Mouse (Mus musculus): ENCODE data around the gene Cntrob. TPM values are rescaled to one million over a fixed set of nuclear protein-coding genes. Genes with fewer than 3 reads are reported as not detected.

Cntrob gene
- polyA plus RNA-seq, 1 experiment from 2014 or later, result 32.1 TPM

GRCm38 (mm10) chr11:69332713-69333253 is 9.2 kb upstream of the Cntrob start:
- WGBS, result 37% methylated on average over 8 of the region's 8 CpGs
- no peak for ATAC-seq (replicated peaks; ENCODE audit: low FRiP score)
- no peak for DNase-seq (ENCODE audit: low spot score)
- no peaks in the 10 kb centered on the region for H3K9me3 ChIP-seq (ENCODE audit: control insufficient read depth, low read length)
- peaks cover 11% of the 10 kb centered on the region; the same call in 1 of the 2 replicates for H3K4me1 ChIP-seq (replicated peaks; ENCODE audit: control insufficient read depth, insufficient read depth, low read length)
- no peaks in the 10 kb centered on the region for H3K36me3 ChIP-seq (ENCODE audit: control insufficient read depth, insufficient read depth, low read length)
- 0 out of 2 replicates have a peak, but pooled peaks cover 3% of the 10 kb centered on the region for H3K27me3 ChIP-seq (ENCODE audit: control insufficient read depth, insufficient read depth, low read length)
- H3K9ac ChIP-seq (ENCODE audit: low read length), result peak overlapping the region; percentile 67
- H3K4me3 ChIP-seq (ENCODE audit: low read depth, low read length), result no peak overlapping the region; the same call in 1 of the 2 replicates
- H3K4me2 ChIP-seq (ENCODE audit: low read depth, low read length, severe bottlenecking), result peak overlapping the region; percentile 73; the same call in 1 of the 2 replicates
- H3K27ac ChIP-seq (ENCODE audit: low read depth, low read length), result no peak overlapping the region; the same call in 1 of the 2 replicates

GRCm38 (mm10) chr11:69331929-69332405 is 8.4 kb upstream of the Cntrob start:
- Histone ChIP-seq H3K36me3 (ENCODE audit: control insufficient read depth, insufficient read depth, low read length) (no peaks in the 10 kb centered on the region), H3K27me3 (ENCODE audit: control insufficient read depth, insufficient read depth, low read length) (peaks cover 8% of the 10 kb centered on the region; the same call in 1 of the 2 replicates), H3K4me2 (ENCODE audit: low read depth, low read length, severe bottlenecking) (peak overlapping the region; percentile 73), H3K9me3 (ENCODE audit: control insufficient read depth, low read length) (no peaks in the 10 kb centered on the region), H3K9ac (ENCODE audit: low read length) (peak overlapping the region; percentile 67), H3K4me1 (replicated peaks; ENCODE audit: control insufficient read depth, insufficient read depth, low read length) (peaks cover 11% of the 10 kb centered on the region; the same call in 1 of the 2 replicates), H3K4me3 (ENCODE audit: low read depth, low read length) (peak overlapping the region; percentile 42), H3K27ac (ENCODE audit: low read depth, low read length) (peak overlapping the region; percentile 4; the same call in 1 of the 2 replicates)
- DNase-seq (ENCODE audit: low spot score), result peak; percentile 88
- ATAC-seq (replicated peaks; ENCODE audit: low FRiP score), result peak; percentile 46; the same call in 1 of the 2 replicates
- under 1% methylated on average over 24 of the region's 24 CpGs for WGBS

- Histone ChIP-seq H3K27me3 (ENCODE audit: control insufficient read depth, insufficient read depth, low read length) (peaks cover 13% of the 10 kb centered on the region; the same call in 1 of the 2 replicates), H3K4me2 (ENCODE audit: low read depth, low read length, severe bottlenecking) (no peak overlapping the region; the same call in 1 of the 2 replicates), H3K4me1 (replicated peaks; ENCODE audit: control insufficient read depth, insufficient read depth, low read length) (peaks cover 16% of the 10 kb centered on the region), H3K4me3 (ENCODE audit: low read depth, low read length) (no peak overlapping the region), H3K27ac (ENCODE audit: low read depth, low read length) (no peak overlapping the region), H3K36me3 (ENCODE audit: control insufficient read depth, insufficient read depth, low read length) (no peaks in the 10 kb centered on the region), H3K9me3 (ENCODE audit: control insufficient read depth, low read length) (no peaks in the 10 kb centered on the region), H3K9ac (ENCODE audit: low read length) (no peak overlapping the region; the same call in 1 of the 2 replicates)
- ATAC-seq (replicated peaks; ENCODE audit: low FRiP score) (no peak), DNase-seq (ENCODE audit: low spot score) (no peak)
- WGBS, result 85% methylated on average over 6 of the region's 6 CpGs
Observed at GRCm38 (mm10) chr11:69331152-69331551, 7.6 kb upstream of the Cntrob start.

- H3K9ac ChIP-seq (ENCODE audit: low read length), result no peak overlapping the region
- WGBS, result 94% methylated on average over 6 of the region's 6 CpGs
- ATAC-seq (replicated peaks; ENCODE audit: low FRiP score) (no peak), DNase-seq (ENCODE audit: low spot score) (no peak)
- no peaks in the 10 kb centered on the region for H3K9me3 ChIP-seq (ENCODE audit: control insufficient read depth, low read length)
- no peaks in the 10 kb centered on the region for H3K36me3 ChIP-seq (ENCODE audit: control insufficient read depth, insufficient read depth, low read length)
- H3K4me3 ChIP-seq (ENCODE audit: low read depth, low read length), result no peak overlapping the region
- peaks cover 13% of the 10 kb centered on the region; the same call in 1 of the 2 replicates for H3K27me3 ChIP-seq (ENCODE audit: control insufficient read depth, insufficient read depth, low read length)
- H3K4me1 ChIP-seq (replicated peaks; ENCODE audit: control insufficient read depth, insufficient read depth, low read length), result peaks cover 21% of the 10 kb centered on the region
- H3K27ac ChIP-seq (ENCODE audit: low read depth, low read length), result no peak overlapping the region
- no peak overlapping the region for H3K4me2 ChIP-seq (ENCODE audit: low read depth, low read length, severe bottlenecking)
Observed at GRCm38 (mm10) chr11:69328517-69328916, 4.9 kb upstream of the Cntrob start.

GRCm38 (mm10) chr11:69327648-69328047 is 4.1 kb upstream of the Cntrob start:
- Histone ChIP-seq H3K4me2 (ENCODE audit: low read depth, low read length, severe bottlenecking) (no peak overlapping the region), H3K27me3 (ENCODE audit: control insufficient read depth, insufficient read depth, low read length) (peaks cover 13% of the 10 kb centered on the region; the same call in 1 of the 2 replicates), H3K9ac (ENCODE audit: low read length) (no peak overlapping the region), H3K27ac (ENCODE audit: low read depth, low read length) (no peak overlapping the region), H3K9me3 (ENCODE audit: control insufficient read depth, low read length) (no peaks in the 10 kb centered on the region), H3K36me3 (ENCODE audit: control insufficient read depth, insufficient read depth, low read length) (no peaks in the 10 kb centered on the region), H3K4me1 (replicated peaks; ENCODE audit: control insufficient read depth, insufficient read depth, low read length) (peaks cover 19% of the 10 kb centered on the region), H3K4me3 (ENCODE audit: low read depth, low read length) (no peak overlapping the region)
- 50% methylated on average over 6 of the region's 6 CpGs for WGBS
- no peak for ATAC-seq (replicated peaks; ENCODE audit: low FRiP score)
- DNase-seq (ENCODE audit: low spot score), result no peak

- DNase-seq (ENCODE audit: low spot score) (no peak), ATAC-seq (replicated peaks; ENCODE audit: low FRiP score) (no peak)
- Histone ChIP-seq H3K4me3 (ENCODE audit: low read depth, low read length) (peak overlapping the region; percentile 50), H3K9ac (ENCODE audit: low read length) (no peak overlapping the region; the same call in 1 of the 2 replicates), H3K4me2 (ENCODE audit: low read depth, low read length, severe bottlenecking) (peak overlapping the region; percentile 82; the same call in 1 of the 2 replicates), H3K27me3 (ENCODE audit: control insufficient read depth, insufficient read depth, low read length) (peaks cover 13% of the 10 kb centered on the region; the same call in 1 of the 2 replicates), H3K4me1 (replicated peaks; ENCODE audit: control insufficient read depth, insufficient read depth, low read length) (peaks cover 21% of the 10 kb centered on the region), H3K9me3 (ENCODE audit: control insufficient read depth, low read length) (no peaks in the 10 kb centered on the region), H3K36me3 (ENCODE audit: control insufficient read depth, insufficient read depth, low read length) (no peaks in the 10 kb centered on the region), H3K27ac (ENCODE audit: low read depth, low read length) (no peak overlapping the region)
- 9% methylated on average over 9 of the region's 9 CpGs for WGBS
Observed at GRCm38 (mm10) chr11:69327157-69327442, 3.5 kb upstream of the Cntrob start.

GRCm38 (mm10) chr11:69326408-69327156 is 3.0 kb upstream of the Cntrob start:
- WGBS, result under 1% methylated on average over 45 of the region's 45 CpGs
- Histone ChIP-seq H3K27me3 (ENCODE audit: control insufficient read depth, insufficient read depth, low read length) (peaks cover 13% of the 10 kb centered on the region; the same call in 1 of the 2 replicates), H3K4me2 (ENCODE audit: low read depth, low read length, severe bottlenecking) (peak overlapping the region; percentile 82), H3K9me3 (ENCODE audit: control insufficient read depth, low read length) (no peaks in the 10 kb centered on the region), H3K27ac (ENCODE audit: low read depth, low read length) (no peak overlapping the region), H3K4me3 (ENCODE audit: low read depth, low read length) (peak overlapping the region; percentile 50), H3K36me3 (ENCODE audit: control insufficient read depth, insufficient read depth, low read length) (no peaks in the 10 kb centered on the region), H3K4me1 (replicated peaks; ENCODE audit: control insufficient read depth, insufficient read depth, low read length) (peaks cover 21% of the 10 kb centered on the region), H3K9ac (ENCODE audit: low read length) (peak overlapping the region; percentile 63)
- ATAC-seq (replicated peaks; ENCODE audit: low FRiP score), result peak; percentile 15; the same call in 1 of the 2 replicates
- DNase-seq (ENCODE audit: low spot score), result no peak

- WGBS, result 10% methylated on average over 26 of the region's 26 CpGs
- peak; percentile 88 for DNase-seq (ENCODE audit: low spot score)
- no peaks in the 10 kb centered on the region for H3K9me3 ChIP-seq (ENCODE audit: control insufficient read depth, low read length)
- H3K9ac ChIP-seq (ENCODE audit: low read length), result peak within 1 kb of the TSS; percentile 63
- H3K36me3 ChIP-seq (ENCODE audit: control insufficient read depth, insufficient read depth, low read length), result no peaks in the 10 kb centered on the region
- peaks cover 13% of the 10 kb centered on the region; the same call in 1 of the 2 replicates for H3K27me3 ChIP-seq (ENCODE audit: control insufficient read depth, insufficient read depth, low read length)
- no peak within 1 kb of the TSS for H3K27ac ChIP-seq (ENCODE audit: low read depth, low read length)
- H3K4me3 ChIP-seq (ENCODE audit: low read depth, low read length), result peak within 1 kb of the TSS; percentile 50
- peak within 1 kb of the TSS; percentile 82 for H3K4me2 ChIP-seq (ENCODE audit: low read depth, low read length, severe bottlenecking)
- peak; percentile 68 for ATAC-seq (replicated peaks; ENCODE audit: low FRiP score)
- H3K4me1 ChIP-seq (replicated peaks; ENCODE audit: control insufficient read depth, insufficient read depth, low read length), result peaks cover 18% of the 10 kb centered on the region
Observed at GRCm38 (mm10) chr11:69325628-69326407, 2.2 kb upstream of the Cntrob start, which contains the start of gene Kcnab3. TSS of gene Kcnab3 (plus strand) at chr11:69326258.
